Mouse (Mus musculus): ENCODE measurements around the gene Lsamp.

Lsamp gene

GRCm38 (mm10) chr16:41827605-41827948 is 1843.4 kb downstream of the Lsamp start:
- no peak for DNase-seq

- no peak for DNase-seq
Measured at GRCm38 (mm10) chr16:41834637-41835036, 1850.5 kb downstream of the Lsamp start.

- no peak for DNase-seq
Measured at GRCm38 (mm10) chr16:41835745-41836144, 1851.6 kb downstream of the Lsamp start.

GRCm38 (mm10) chr16:41839751-41840404 is 1855.7 kb downstream of the Lsamp start:
- no peak for DNase-seq

- DNase-seq: no peak
Measured at GRCm38 (mm10) chr16:41846903-41847302, 1862.7 kb downstream of the Lsamp start.

- peak; percentile 82 for DNase-seq
Measured at GRCm38 (mm10) chr16:41871917-41872593, 1887.9 kb downstream of the Lsamp start.

- DNase-seq: no peak
Measured at GRCm38 (mm10) chr16:41888546-41889165, 1904.5 kb downstream of the Lsamp start.

- DNase-seq: no peak
Measured at GRCm38 (mm10) chr16:41900783-41901182, 1916.6 kb downstream of the Lsamp start.

GRCm38 (mm10) chr16:41903654-41904053 is 1919.5 kb downstream of the Lsamp start:
- peak; percentile 54 for DNase-seq

GRCm38 (mm10) chr16:41912584-41913193 is 1928.5 kb downstream of the Lsamp start:
- no peak for DNase-seq

- DNase-seq: no peak
Measured at GRCm38 (mm10) chr16:41913346-41913745, 1929.2 kb downstream of the Lsamp start.

GRCm38 (mm10) chr16:41916342-41916741 is 1932.2 kb downstream of the Lsamp start:
- no peak for DNase-seq

- no peak for DNase-seq
Measured at GRCm38 (mm10) chr16:41917057-41917821, 1933.1 kb downstream of the Lsamp start.

GRCm38 (mm10) chr16:41929546-41929945 is 1945.4 kb downstream of the Lsamp start:
- peak; percentile 45 for DNase-seq

- DNase-seq: no peak
Measured at GRCm38 (mm10) chr16:41935701-41936100, 1951.5 kb downstream of the Lsamp start.

GRCm38 (mm10) chr16:41936908-41937595 is 1952.9 kb downstream of the Lsamp start:
- no peak for DNase-seq

- DNase-seq: no peak
Measured at GRCm38 (mm10) chr16:41937596-41937990, 1953.4 kb downstream of the Lsamp start.

- DNase-seq: peak; percentile 43
Measured at GRCm38 (mm10) chr16:41938258-41938657, 1954.1 kb downstream of the Lsamp start.

GRCm38 (mm10) chr16:41941591-41942315 is 1957.6 kb downstream of the Lsamp start:
- DNase-seq: peak; percentile 68

GRCm38 (mm10) chr16:41957811-41958210 is 1973.7 kb downstream of the Lsamp start:
- DNase-seq: no peak

GRCm38 (mm10) chr16:41965636-41966035 is 1981.5 kb downstream of the Lsamp start:
- no peak for DNase-seq

GRCm38 (mm10) chr16:41969215-41969614 is 1985.1 kb downstream of the Lsamp start:
- no peak for DNase-seq

Data from cerebellum, adult 11 months (tissue).